Mouse (Mus musculus) hindbrain, embryonic 14.5 days (tissue): ENCODE results near the gene Timm13. TPM values are rescaled to one million over a fixed set of nuclear protein-coding genes. Genes with fewer than 3 reads are reported as not detected.

Source experiments
- ATAC-seq: fragments of 200-750 bp; cut with Nextera tagmentation; 2 replicates; pipeline ENCODE4 v1.8.0; 2017; ENCODE audit warnings: moderate number of reproducible peaks, mild to moderate bottlenecking, moderate TSS enrichment, moderate library complexity; ENCODE audit not compliant: low FRiP score
- DNase-seq: peaks from one replicate; pipeline ENCODE4 v3.0.0-alpha.2; 2015; ENCODE audit warnings: low spot score
- H3K27ac ChIP-seq: fragments of 300-500 bp; sonication (generic); 2 replicates; pipeline ENCODE4 v1.5.1; 2014; ENCODE audit warnings: mild to moderate bottlenecking, moderate library complexity
- H3K27me3 ChIP-seq: fragments of 300-500 bp; sonication (generic); 2 replicates; pipeline ENCODE4 v1.6.1; 2014; ENCODE audit warnings: mild to moderate bottlenecking, low read length, mixed read lengths; ENCODE audit not compliant: control insufficient read depth, insufficient read depth
- H3K36me3 ChIP-seq: fragments of 300-500 bp; sonication (generic); replicated peaks from 2 replicates; pipeline ENCODE4 v1.6.1; 2014; ENCODE audit not compliant: control insufficient read depth, insufficient read depth
- H3K4me1 ChIP-seq: fragments of 300-500 bp; sonication (generic); replicated peaks from 2 replicates; pipeline ENCODE4 v1.6.1; 2014; ENCODE audit warnings: antibody characterized with exemption, low read length, mixed read lengths; ENCODE audit not compliant: control insufficient read depth, insufficient read depth
- H3K4me2 ChIP-seq: fragments of 300-500 bp; sonication (generic); replicated peaks from 2 replicates; pipeline ENCODE4 v1.6.1; 2014; ENCODE audit warnings: mild to moderate bottlenecking, moderate library complexity
- H3K4me3 ChIP-seq: fragments of 300-500 bp; sonication (generic); replicated peaks from 2 replicates; pipeline ENCODE4 v1.5.1; 2014; ENCODE audit warnings: mild to moderate bottlenecking, low read length
- H3K9ac ChIP-seq: fragments of 300-500 bp; sonication (generic); 2 replicates; pipeline ENCODE4 v1.6.1; 2014
- H3K9me3 ChIP-seq: fragments of 300-500 bp; sonication (generic); 2 replicates; pipeline ENCODE4 v1.6.1; 2016; ENCODE audit warnings: low read length; ENCODE audit not compliant: control insufficient read depth
- WGBS: fragments of 180-500 bp; shearing (Covaris S2); extraction: QIAGEN DNeasy Blood & Tissue Kit; methylation state at CpG from one replicate; pipeline ENCODE4 v1.1.7; 2014; 5-methylcytosine and 5-hydroxymethylcytosine counted together
- polyA plus RNA-seq: library from polyadenylated mRNA; unstranded; fragments of >200 nt; fragmentation: Nextera tagmentation; extraction: Ambion mirVana; gene quantifications from 2 replicates; pipeline ENCODE4 v1.2.1, GENCODE M21; 2014

Gene Timm13
- polyA plus RNA-seq, 1 experiment from 2014 or later, result 351 TPM

GRCm38 (mm10) chr10:80857848-80858247, 42.9 kb downstream of the Timm13 start:
- Histone ChIP-seq H3K9ac (peak overlapping the region; percentile 26; the same call in 1 of the 2 replicates), H3K9me3 (no peaks in the 10 kb centered on the region), H3K4me2 (peak overlapping the region; percentile 2; the same call in 1 of the 2 replicates), H3K4me3 (no peak overlapping the region), H3K27ac (0 out of 2 replicates have a peak overlapping the region, but pooled peaks have one; percentile 22), H3K36me3 (peaks cover 22% of the 10 kb centered on the region), H3K4me1 (peaks cover 25% of the 10 kb centered on the region), H3K27me3 (no peaks in the 10 kb centered on the region)
- DNase-seq, result no peak
- 52% methylated on average over 3 of the region's 3 CpGs for WGBS
- ATAC-seq, result no peak

DNA sequence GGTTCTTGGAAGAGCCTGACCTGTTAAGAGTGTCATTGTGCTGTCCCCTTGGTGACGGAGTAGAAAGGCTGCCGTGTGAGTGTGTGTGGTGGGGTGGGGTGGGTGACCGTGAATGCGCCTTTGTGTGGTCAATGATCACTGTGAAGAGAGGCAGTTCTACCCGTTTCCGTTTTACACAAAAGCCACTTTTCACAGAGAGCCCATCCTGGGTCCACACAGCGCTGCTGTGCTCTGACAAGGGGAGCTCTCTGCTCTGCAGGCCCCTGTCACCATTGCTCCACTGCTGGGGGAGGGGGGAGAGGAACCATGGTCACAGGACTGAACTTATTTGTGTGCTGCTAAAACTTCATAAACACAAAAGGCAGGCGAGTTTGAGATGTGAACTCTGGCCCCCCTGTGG, 43.4 kb downstream of the Timm13 start:
- Histone ChIP-seq H3K27me3 (no peaks in the 10 kb centered on the region), H3K4me1 (peaks cover 25% of the 10 kb centered on the region), H3K4me2 (0 out of 2 replicates have a peak overlapping the region, but pooled peaks have one; percentile 2), H3K9me3 (no peaks in the 10 kb centered on the region), H3K4me3 (no peak overlapping the region), H3K9ac (peak overlapping the region; percentile 26; the same call in 1 of the 2 replicates), H3K36me3 (peaks cover 20% of the 10 kb centered on the region), H3K27ac (0 out of 2 replicates have a peak overlapping the region, but pooled peaks have one; percentile 22)
- WGBS, result 16% methylated on average over 8 of the region's 8 CpGs
- ATAC-seq (no peak), DNase-seq (no peak)

DNA sequence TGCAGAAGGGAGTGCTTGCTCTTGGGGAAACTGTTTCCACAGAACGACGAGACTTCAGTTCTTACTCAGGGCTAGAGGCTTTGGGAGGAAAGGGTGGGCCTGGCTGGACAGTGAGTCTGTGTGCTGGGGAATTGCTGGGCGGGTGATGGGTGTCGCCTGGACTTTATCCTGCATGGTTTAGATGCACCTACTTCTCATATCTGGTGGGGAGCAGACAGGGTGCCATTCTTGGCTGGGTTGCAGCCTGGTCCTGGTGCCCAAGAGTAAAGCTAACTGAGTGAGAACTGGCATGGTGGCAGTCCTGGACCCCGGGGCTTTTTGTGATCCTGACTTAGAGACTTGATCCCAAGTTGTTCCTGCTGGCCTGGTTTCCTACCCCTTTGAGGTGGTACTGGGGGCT, 43.9 kb downstream of the Timm13 start:
- Histone ChIP-seq H3K36me3 (peaks cover 20% of the 10 kb centered on the region), H3K4me2 (0 out of 2 replicates have a peak overlapping the region, but pooled peaks have one; percentile 2), H3K4me3 (no peak overlapping the region), H3K27ac (no peak overlapping the region), H3K9ac (no peak overlapping the region), H3K27me3 (no peaks in the 10 kb centered on the region), H3K9me3 (no peaks in the 10 kb centered on the region), H3K4me1 (peaks cover 25% of the 10 kb centered on the region)
- no peak for ATAC-seq
- DNase-seq, result no peak
- 84% methylated on average over 5 of the region's 5 CpGs for WGBS

- peaks cover 20% of the 10 kb centered on the region for H3K36me3 ChIP-seq
- H3K4me3 ChIP-seq, result no peak overlapping the region
- 64% methylated on average over 3 of the region's 3 CpGs for WGBS
- H3K4me1 ChIP-seq, result peaks cover 25% of the 10 kb centered on the region
- no peaks in the 10 kb centered on the region for H3K9me3 ChIP-seq
- H3K27me3 ChIP-seq, result no peaks in the 10 kb centered on the region
- no peak for DNase-seq
- no peak overlapping the region for H3K27ac ChIP-seq
- no peak for ATAC-seq
- peak overlapping the region; percentile 99 for H3K4me2 ChIP-seq
- peak overlapping the region; percentile 83 for H3K9ac ChIP-seq
These were observed 44.5 kb downstream of the Timm13 start for GRCm38 (mm10) chr10:80856267-80856666.

DNA sequence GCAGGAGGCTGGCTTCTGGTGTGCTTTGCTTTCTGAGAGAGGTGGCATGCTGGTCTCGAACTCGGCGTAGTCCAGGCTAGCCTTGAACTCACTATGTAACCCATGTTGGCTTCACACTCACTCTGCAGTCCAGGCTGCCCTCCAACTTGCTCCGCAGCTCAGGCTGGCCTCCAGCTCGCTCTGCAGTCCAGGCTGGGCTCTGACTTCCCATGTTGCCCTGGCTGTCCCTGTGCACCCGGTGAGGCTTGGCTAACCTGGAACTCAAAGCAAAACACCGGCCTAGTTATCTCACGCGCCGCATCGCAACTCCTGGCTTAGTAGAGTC, 45.1 kb downstream of the Timm13 start:
- ATAC-seq, result no peak

GRCm38 (mm10) chr10:80854913-80855748, 45.6 kb downstream of the Timm13 start, which contains the start of the genes Lsm7 and Sppl2b:
Lsm7 (minus strand) TSS chr10:80855209.
Sppl2b (plus strand) TSS chr10:80855275.
- under 1% methylated on average over 80 of the region's 81 CpGs for WGBS
- H3K9ac ChIP-seq, result peak within 1 kb of the TSS; percentile 83
- peak; percentile 83 for ATAC-seq

More for the DNA sequence above, 45.1 kb downstream of the Timm13 start:
- DNase-seq, result no peak
- Histone ChIP-seq H3K4me3 (peak overlapping the region; percentile 94), H3K9ac (peak overlapping the region; percentile 83), H3K9me3 (no peaks in the 10 kb centered on the region), H3K27me3 (no peaks in the 10 kb centered on the region), H3K4me2 (peak overlapping the region; percentile 99), H3K4me1 (peaks cover 25% of the 10 kb centered on the region), H3K36me3 (peaks cover 23% of the 10 kb centered on the region), H3K27ac (no peak overlapping the region)
- 20% methylated on average over 11 of the region's 11 CpGs for WGBS

More at GRCm38 (mm10) chr10:80854913-80855748, 45.6 kb downstream of the Timm13 start, which contains the start of the genes Lsm7 and Sppl2b:
- no peaks in the 10 kb centered on the region for H3K27me3 ChIP-seq
- H3K4me3 ChIP-seq, result peak within 1 kb of the TSS; percentile 94
- H3K4me2 ChIP-seq, result peak within 1 kb of the TSS; percentile 99
- peaks cover 23% of the 10 kb centered on the region for H3K36me3 ChIP-seq
- H3K4me1 ChIP-seq, result peaks cover 25% of the 10 kb centered on the region
- no peaks in the 10 kb centered on the region for H3K9me3 ChIP-seq
- peak; percentile 100 for DNase-seq
- H3K27ac ChIP-seq, result peak within 1 kb of the TSS; percentile 78; the same call in 1 of the 2 replicates

Other genes with a start within 250 kb of the Timm13 start
- gene Btbd2, start 243.9 kb downstream of the Timm13 start, polyA plus RNA-seq, result 83.2 and 83.7 TPM in 2 replicates
- gene Mknk2, start 222.9 kb downstream of the Timm13 start, polyA plus RNA-seq, result 53.8 and 60.2 TPM in 2 replicates
- gene Mob3a, start 199.0 kb downstream of the Timm13 start, polyA plus RNA-seq, result 45.3 and 47.1 TPM in 2 replicates
- gene Izumo4, start 198.8 kb downstream of the Timm13 start, polyA plus RNA-seq, result 20.0 and 20.4 TPM in 2 replicates
- 112 and 114 TPM in 2 replicates for gene Ap3d1, start 158.7 kb downstream of the Timm13 start, polyA plus RNA-seq
- 22.4 and 23.8 TPM in 2 replicates for gene Dot1l, start 145.8 kb downstream of the Timm13 start, polyA plus RNA-seq
- gene Sf3a2, start 102.8 kb downstream of the Timm13 start, polyA plus RNA-seq, result 55.6 and 62.9 TPM in 2 replicates
- 117 and 123 TPM in 2 replicates for gene Plekhj1, start 102.3 kb downstream of the Timm13 start, polyA plus RNA-seq
- gene Amh, start 95.7 kb downstream of the Timm13 start, polyA plus RNA-seq, result 0.16 TPM in 1 of 2 replicates, not detected in the other
- gene Jsrp1, start 87.5 kb downstream of the Timm13 start, polyA plus RNA-seq, result 0.37 and 0.96 TPM in 2 replicates
- gene Oaz1, start 74.3 kb downstream of the Timm13 start, polyA plus RNA-seq, result 1,195 and 1,204 TPM in 2 replicates
- gene Lingo3, start 56.9 kb downstream of the Timm13 start, polyA plus RNA-seq, result 9.9 and 14.3 TPM in 2 replicates
- gene Lsm7, start 45.8 kb downstream of the Timm13 start, polyA plus RNA-seq, result 241 and 287 TPM in 2 replicates
- gene Sppl2b, start 45.7 kb downstream of the Timm13 start, polyA plus RNA-seq, result 69.3 and 70.3 TPM in 2 replicates
- gene Tmprss9, start 29.1 kb downstream of the Timm13 start, polyA plus RNA-seq, result 0.09 and 0.17 TPM in 2 replicates
- gene Lmnb2, start 17.3 kb upstream of the Timm13 start, polyA plus RNA-seq, result 12.9 and 13.8 TPM in 2 replicates
- gene Gadd45b, start 29.1 kb upstream of the Timm13 start, polyA plus RNA-seq, result 6.2 and 8.0 TPM in 2 replicates
- gene Gng7, start 114.0 kb upstream of the Timm13 start, polyA plus RNA-seq, result 17.7 and 20.9 TPM in 2 replicates
- 29.7 and 32.2 TPM in 2 replicates for gene Diras1, start 124.7 kb upstream of the Timm13 start, polyA plus RNA-seq
- 33.7 and 33.8 TPM in 2 replicates for gene Slc39a3, start 136.5 kb upstream of the Timm13 start, polyA plus RNA-seq
- gene Sgta, start 159.2 kb upstream of the Timm13 start, polyA plus RNA-seq, result 260 and 276 TPM in 2 replicates
- 35.9 and 37.2 TPM in 2 replicates for gene Thop1, start 169.1 kb upstream of the Timm13 start, polyA plus RNA-seq
- 0.09 and 0.32 TPM in 2 replicates for gene Creb3l3, start 197.9 kb upstream of the Timm13 start, polyA plus RNA-seq
- gene Map2k2, start 204.9 kb upstream of the Timm13 start, polyA plus RNA-seq, result 222 and 230 TPM in 2 replicates
- 12.4 and 14.4 TPM in 2 replicates for gene Zbtb7a, start 234.3 kb upstream of the Timm13 start, polyA plus RNA-seq